In genomic region chr11:107356224-107356623, GRCm38 (mm10) we compare ENCODE assay signal across 12 mouse cellular contexts.
DNase-seq lines count a peak whose midpoint lies in the region; TF ChIP-seq lines count a peak whose summit lies in the region.
"Had no signal": no experiment of that assay in that cellular context is flagged by ENCODE, and none has a peak within 500 bp of the region (broad histone marks: within the 10 kb centered on the region; RNA-seq: fewer than 3 reads in every experiment).

No protein-coding gene starts in this region.

- H3K27ac ChIP-seq in kidney, adult 2 months (ENCODE audit: insufficient read depth, low read depth, low read length) = peak overlapping the region; percentile 36; the same call in 1 of the 2 replicates
- H3K27ac ChIP-seq in ES-Bruce4 (ENCODE audit: insufficient read depth, low read length) = peak overlapping the region; percentile 93
- H3K27ac ChIP-seq: embryonic facial prominence, embryonic 15.5 days had no signal

- H3K27me3 ChIP-seq in kidney, adult 2 months (replicated peaks; ENCODE audit: control insufficient read depth, insufficient read depth, low read length) = no peaks in the 10 kb centered on the region
- no peaks in the 10 kb centered on the region for H3K27me3 ChIP-seq in ES-Bruce4 (ENCODE audit: control insufficient read depth, insufficient read depth, low read length, poor library complexity, severe bottlenecking)
- H3K27me3 ChIP-seq: embryonic facial prominence, embryonic 15.5 days had no signal

- no peak for TF ChIP-seq POLR2A in kidney, adult 2 months (IDR thresholded peaks at IDR 0.05; ENCODE audit: low read depth, low read length)
- no peak for TF ChIP-seq POLR2A in ES-Bruce4 (IDR thresholded peaks at IDR 0.05; ENCODE audit: insufficient read depth, low read length)

- DNase-seq in adrenal gland, postnatal 14 days = peak; percentile 53
- no peak for DNase-seq in adrenal gland, adult 2 months
- peak; percentile 25 for DNase-seq in kidney, adult 2 months
- no peak for DNase-seq in kidney, adult 9 months
- DNase-seq in cerebellum, postnatal 25 days = peak; percentile 49 to 58
- DNase-seq in thymus, postnatal 25 days = no peak
- DNase-seq in MN1 (ENCODE audit: low spot score) = no peak
- DNase-seq: kidney, adult 18-20 months; lung, adult 18-20 months; thymus, postnatal 4 days had no signal

- H3K4me3 ChIP-seq in kidney, adult 2 months (ENCODE audit: insufficient read depth, low read depth, low read length) = no peak overlapping the region
- no peak overlapping the region for H3K4me3 ChIP-seq in ES-Bruce4 (ENCODE audit: low read depth, low read length)
- H3K4me3 ChIP-seq: embryonic facial prominence, embryonic 15.5 days had no signal

- H3K4me1 ChIP-seq in kidney, adult 2 months (ENCODE audit: control insufficient read depth, insufficient read depth, low read length) = peaks cover 15% of the 10 kb centered on the region
- H3K4me1 ChIP-seq in ES-Bruce4 (ENCODE audit: control insufficient read depth, insufficient read depth, low read length) = peaks cover 22% of the 10 kb centered on the region

- WGBS in kidney, adult 2 months = 66% methylated on average over 7 of the region's 7 CpGs

- no peaks in the 10 kb centered on the region for H3K9me3 ChIP-seq in ES-Bruce4 (replicated peaks; ENCODE audit: control insufficient read depth, insufficient read depth, low read length, poor library complexity, severe bottlenecking)
- H3K9me3 ChIP-seq: embryonic facial prominence, embryonic 15.5 days had no signal

- no peaks in the 10 kb centered on the region for H3K36me3 ChIP-seq in kidney, adult 2 months (ENCODE audit: control insufficient read depth, insufficient read depth, low read length)
- H3K36me3 ChIP-seq in ES-Bruce4 (ENCODE audit: control insufficient read depth, insufficient read depth, low read length, poor library complexity, severe bottlenecking) = no peaks in the 10 kb centered on the region
- H3K36me3 ChIP-seq: embryonic facial prominence, embryonic 15.5 days had no signal

- no peak overlapping the region for H3K9ac ChIP-seq in ES-Bruce4 (ENCODE audit: low read depth, poor library complexity, severe bottlenecking)
- H3K9ac ChIP-seq: embryonic facial prominence, embryonic 15.5 days had no signal

- no peak for TF ChIP-seq CTCF in kidney, adult 2 months (conservative IDR thresholded peaks at IDR 0.05; ENCODE audit: insufficient read depth, insufficient read length, low read depth, low read length)
- TF ChIP-seq CTCF in ES-Bruce4 (IDR thresholded peaks at IDR 0.05; ENCODE audit: low read depth, low read length) = no peak

- no peak for TF ChIP-seq EP300 in ES-Bruce4 (IDR thresholded peaks at IDR 0.05; ENCODE audit: insufficient read depth, low read depth, low read length)

Comparison
In these comparisons a context has a peak if more than half of its experiments do, and no peak if none do; other contexts are left out.
1. DNase-seq: peak in adrenal gland, postnatal 14 days (single experiment), kidney, adult 2 months (single experiment) and cerebellum, postnatal 25 days (2 of 2); none in adrenal gland, adult 2 months (single experiment), kidney, adult 9 months (single experiment), thymus, postnatal 25 days (single experiment) and MN1 (single experiment).